Mouse (Mus musculus): Measurements from ENCODE around the gene Gm5617. TPM values are rescaled to one million over a fixed set of nuclear protein-coding genes. Genes with fewer than 3 reads are reported as not detected.
"Not testable (repeated sequence)": the region's sequence is repeated elsewhere in the genome, so short reads cannot be mapped to it uniquely, and the experiment has no call there.

Gm5617 gene
- polyA plus RNA-seq, 1 experiment from 2014 or later = 30.0 TPM

DNA sequence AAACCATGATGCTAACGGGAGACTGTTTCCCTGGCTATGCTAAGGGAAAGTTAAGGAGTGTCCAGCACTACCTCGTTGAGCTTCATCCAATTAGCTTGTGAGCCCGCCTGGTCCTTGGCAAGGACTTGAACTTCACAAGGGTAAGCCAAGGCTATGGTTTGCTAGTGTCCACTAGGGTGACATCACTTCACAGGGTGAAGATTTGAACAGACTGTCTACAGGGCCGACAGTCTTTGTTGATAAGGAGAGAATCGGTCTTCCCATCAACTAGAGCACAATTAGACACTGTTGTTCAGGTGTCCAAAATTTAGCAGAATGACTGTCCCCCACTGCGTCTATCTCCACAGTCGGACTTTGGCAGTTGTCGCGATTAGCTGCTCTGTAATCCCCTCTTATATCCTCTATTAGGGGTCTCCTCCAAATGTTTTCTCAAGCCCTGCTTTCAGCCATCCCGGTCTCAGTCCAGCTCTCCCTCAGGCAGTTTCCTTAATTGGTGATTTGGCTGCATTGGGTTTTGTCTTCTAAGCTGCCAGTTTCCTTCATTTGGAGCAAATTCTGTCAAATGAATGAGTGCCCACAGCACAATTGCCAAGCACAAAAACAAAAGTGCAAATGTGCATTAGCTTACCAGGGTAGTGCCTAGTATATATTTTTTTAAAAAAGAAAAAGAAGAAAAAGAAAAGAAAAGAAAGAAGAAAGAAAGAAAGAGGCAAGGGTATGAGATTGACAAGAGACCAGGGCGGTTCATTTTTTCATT is 21.6 kb downstream of the Gm5617 start:
- H3K4me2 ChIP-seq (ENCODE audit: low read depth, low read length) = no peak overlapping the region
- no peaks in the 10 kb centered on the region for H3K36me3 ChIP-seq (ENCODE audit: control insufficient read depth, insufficient read depth, low read length)
- H3K4me1 ChIP-seq (ENCODE audit: control insufficient read depth, insufficient read depth, low read length) = no peaks in the 10 kb centered on the region
- no peak overlapping the region for H3K4me3 ChIP-seq (ENCODE audit: low read length)
- 82% methylated on average over 11 of the region's 11 CpGs for WGBS
- no peaks in the 10 kb centered on the region for H3K27me3 ChIP-seq (replicated peaks; ENCODE audit: control insufficient read depth, insufficient read depth, low read length)
- H3K27ac ChIP-seq (ENCODE audit: low read length) = no peak overlapping the region
- H3K9me3 ChIP-seq (ENCODE audit: control insufficient read depth, low read length) = no peaks in the 10 kb centered on the region
- no peak for ATAC-seq
- H3K9ac ChIP-seq (ENCODE audit: low read depth, low read length) = no peak overlapping the region

DNA sequence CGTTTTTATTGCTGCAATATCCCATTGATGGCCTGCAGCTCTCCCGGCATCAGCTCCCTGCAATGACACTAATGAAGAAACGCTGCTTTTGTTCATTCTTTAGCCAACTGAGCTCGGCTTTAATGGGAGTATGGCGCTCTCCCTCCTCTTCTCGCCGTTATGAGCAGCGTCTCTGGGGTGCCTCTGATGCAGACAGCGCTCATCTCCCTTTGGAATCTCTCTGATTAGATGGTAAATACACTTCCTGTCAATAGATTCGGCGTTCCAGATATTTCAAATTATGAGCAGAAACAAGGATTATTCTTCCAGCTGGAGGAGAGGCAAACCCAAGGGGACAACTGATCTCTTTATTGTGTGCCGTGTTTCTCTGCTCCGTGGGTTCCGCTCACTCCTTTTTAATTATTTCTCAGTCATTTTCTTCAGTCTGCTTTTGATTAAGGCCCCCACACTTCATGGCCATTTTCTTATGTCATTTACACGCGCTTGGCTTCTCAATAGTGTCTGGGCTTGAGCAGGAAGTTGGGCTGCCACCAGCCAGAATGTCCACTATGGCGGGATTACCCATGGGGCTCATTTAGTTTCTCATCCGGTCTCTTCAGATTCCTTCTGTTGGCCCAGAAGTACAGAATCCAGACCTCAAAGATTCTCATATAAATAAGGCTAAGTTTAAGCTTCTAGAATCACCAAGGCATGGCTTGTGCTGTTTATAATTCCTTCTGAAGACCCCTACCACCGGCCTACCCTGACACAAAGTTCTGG is 22.3 kb downstream of the Gm5617 start:
- Histone ChIP-seq H3K27ac (ENCODE audit: low read length) (no peak overlapping the region), H3K4me3 (ENCODE audit: low read length) (no peak overlapping the region), H3K4me2 (ENCODE audit: low read depth, low read length) (no peak overlapping the region), H3K9ac (ENCODE audit: low read depth, low read length) (no peak overlapping the region), H3K27me3 (replicated peaks; ENCODE audit: control insufficient read depth, insufficient read depth, low read length) (no peaks in the 10 kb centered on the region), H3K36me3 (ENCODE audit: control insufficient read depth, insufficient read depth, low read length) (no peaks in the 10 kb centered on the region), H3K4me1 (ENCODE audit: control insufficient read depth, insufficient read depth, low read length) (no peaks in the 10 kb centered on the region), H3K9me3 (ENCODE audit: control insufficient read depth, low read length) (no peaks in the 10 kb centered on the region)
- ATAC-seq = no peak
- 69% methylated on average over 19 of the region's 19 CpGs for WGBS

- not testable (repeated sequence) for H3K4me3 ChIP-seq (ENCODE audit: low read length); H3K4me1 ChIP-seq (ENCODE audit: control insufficient read depth, insufficient read depth, low read length); H3K27ac ChIP-seq (ENCODE audit: low read length); H3K27me3 ChIP-seq (replicated peaks; ENCODE audit: control insufficient read depth, insufficient read depth, low read length); H3K36me3 ChIP-seq (ENCODE audit: control insufficient read depth, insufficient read depth, low read length); H3K9me3 ChIP-seq (ENCODE audit: control insufficient read depth, low read length); H3K9ac ChIP-seq (ENCODE audit: low read depth, low read length); ATAC-seq; H3K4me2 ChIP-seq (ENCODE audit: low read depth, low read length)
- WGBS = no CpG with 5 or more reads among the region's 7 CpGs
These were observed 25.2 kb downstream of the Gm5617 start for GRCm38 (mm10) chr9:48520405-48520804.

DNA sequence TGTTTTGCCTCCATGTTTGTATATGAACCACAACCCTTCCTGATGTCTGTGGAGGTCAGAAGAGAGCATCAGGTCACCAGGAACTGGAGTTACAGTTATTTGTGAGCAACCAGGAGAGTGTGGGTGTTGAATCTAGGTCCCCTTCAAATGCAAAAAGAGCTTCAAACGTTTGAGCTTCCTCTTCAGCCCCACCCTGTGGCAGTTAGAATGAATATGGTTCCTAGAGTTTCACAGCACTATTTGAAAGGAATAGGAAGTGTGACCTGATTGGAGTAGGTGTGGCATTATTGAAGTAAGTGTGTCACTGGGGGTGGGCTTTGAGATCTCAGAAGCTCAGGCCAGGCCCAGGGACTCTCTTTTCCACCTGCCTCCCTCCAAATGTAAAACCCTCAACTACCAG is 30.3 kb downstream of the Gm5617 start:
- H3K4me2 ChIP-seq (ENCODE audit: low read depth, low read length) = no peak overlapping the region
- no peaks in the 10 kb centered on the region for H3K36me3 ChIP-seq (ENCODE audit: control insufficient read depth, insufficient read depth, low read length)
- no peaks in the 10 kb centered on the region for H3K4me1 ChIP-seq (ENCODE audit: control insufficient read depth, insufficient read depth, low read length)
- no peaks in the 10 kb centered on the region for H3K9me3 ChIP-seq (ENCODE audit: control insufficient read depth, low read length)
- no peak overlapping the region for H3K27ac ChIP-seq (ENCODE audit: low read length)
- ATAC-seq = no peak
- H3K4me3 ChIP-seq (ENCODE audit: low read length) = no peak overlapping the region
- no peak overlapping the region for H3K9ac ChIP-seq (ENCODE audit: low read depth, low read length)
- no peaks in the 10 kb centered on the region for H3K27me3 ChIP-seq (replicated peaks; ENCODE audit: control insufficient read depth, insufficient read depth, low read length)
- WGBS = 16% methylated on average over 1 of the region's 1 CpGs

DNA sequence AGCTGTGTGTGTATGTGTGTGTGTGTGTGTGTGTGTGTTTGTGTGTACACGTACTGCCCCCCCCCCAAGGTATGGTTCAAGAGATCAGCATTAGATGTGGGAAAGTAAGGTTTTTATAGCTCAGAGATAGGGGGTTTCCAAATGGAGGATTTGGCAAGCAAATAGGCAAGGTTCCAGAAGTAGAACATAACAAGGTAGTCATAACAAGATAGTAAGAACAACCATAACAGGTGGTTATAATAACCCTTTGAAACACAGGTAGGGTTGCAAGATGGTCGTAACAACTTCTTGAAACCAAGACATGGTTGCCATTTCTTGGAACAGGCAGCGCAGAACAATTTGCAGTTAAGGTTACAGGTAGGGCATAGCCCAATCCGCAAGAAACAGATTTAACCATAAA is 31.3 kb downstream of the Gm5617 start:
- WGBS = 90% methylated on average over 4 of the region's 4 CpGs
- no peaks in the 10 kb centered on the region for H3K36me3 ChIP-seq (ENCODE audit: control insufficient read depth, insufficient read depth, low read length)
- no peak overlapping the region for H3K4me3 ChIP-seq (ENCODE audit: low read length)
- H3K9ac ChIP-seq (ENCODE audit: low read depth, low read length) = no peak overlapping the region
- no peak overlapping the region for H3K4me2 ChIP-seq (ENCODE audit: low read depth, low read length)
- no peak overlapping the region for H3K27ac ChIP-seq (ENCODE audit: low read length)
- H3K9me3 ChIP-seq (ENCODE audit: control insufficient read depth, low read length) = no peaks in the 10 kb centered on the region
- H3K27me3 ChIP-seq (replicated peaks; ENCODE audit: control insufficient read depth, insufficient read depth, low read length) = no peaks in the 10 kb centered on the region
- ATAC-seq = no peak
- H3K4me1 ChIP-seq (ENCODE audit: control insufficient read depth, insufficient read depth, low read length) = no peaks in the 10 kb centered on the region

DNA sequence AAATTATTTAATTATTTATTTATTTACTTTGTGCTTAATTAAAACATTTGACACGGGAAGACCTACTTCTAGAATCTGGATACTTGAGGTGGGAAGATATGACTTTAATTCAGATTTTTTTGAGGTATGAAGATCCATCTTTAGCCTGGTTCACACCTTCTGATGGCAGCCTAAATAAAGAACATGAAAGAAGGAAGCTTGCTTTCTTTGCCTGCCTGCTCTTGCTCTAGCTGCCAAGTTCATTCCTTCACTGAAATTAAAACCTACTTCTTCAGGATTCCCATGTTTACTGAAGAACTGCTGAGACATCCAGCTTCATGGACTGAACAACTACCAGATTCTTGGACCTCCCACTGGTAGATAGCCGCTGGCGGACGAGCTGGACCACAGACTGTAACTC is 36.1 kb downstream of the Gm5617 start:
- no peak for ATAC-seq
- Histone ChIP-seq H3K9me3 (ENCODE audit: control insufficient read depth, low read length) (no peaks in the 10 kb centered on the region), H3K4me1 (ENCODE audit: control insufficient read depth, insufficient read depth, low read length) (no peaks in the 10 kb centered on the region), H3K36me3 (ENCODE audit: control insufficient read depth, insufficient read depth, low read length) (no peaks in the 10 kb centered on the region), H3K27me3 (replicated peaks; ENCODE audit: control insufficient read depth, insufficient read depth, low read length) (no peaks in the 10 kb centered on the region), H3K27ac (ENCODE audit: low read length) (no peak overlapping the region), H3K4me2 (ENCODE audit: low read depth, low read length) (no peak overlapping the region), H3K4me3 (ENCODE audit: low read length) (no peak overlapping the region), H3K9ac (ENCODE audit: low read depth, low read length) (no peak overlapping the region)
- 83% methylated on average over 4 of the region's 4 CpGs for WGBS

DNA sequence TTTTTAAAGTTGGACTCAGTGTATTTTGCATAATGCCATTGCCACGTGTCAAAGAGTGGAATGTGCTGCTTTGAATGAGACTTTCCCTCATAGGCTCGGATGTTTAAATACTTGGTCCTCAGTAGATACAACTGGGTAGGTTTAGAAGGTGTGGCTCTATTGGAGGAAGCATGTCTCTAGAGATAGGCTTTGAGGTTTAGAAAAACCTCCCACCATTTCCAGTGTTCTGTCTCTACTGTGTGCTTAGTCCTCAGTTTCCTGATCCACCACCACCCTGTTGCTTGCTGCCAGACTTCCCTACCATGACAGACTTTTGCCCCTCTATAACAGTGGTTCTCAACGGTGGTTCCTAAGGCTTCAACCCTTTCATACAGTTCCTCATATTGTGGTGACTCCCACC is 37.0 kb downstream of the Gm5617 start:
- ATAC-seq = no peak
- 69% methylated on average over 3 of the region's 3 CpGs for WGBS
- Histone ChIP-seq H3K4me1 (ENCODE audit: control insufficient read depth, insufficient read depth, low read length) (no peaks in the 10 kb centered on the region), H3K9me3 (ENCODE audit: control insufficient read depth, low read length) (no peaks in the 10 kb centered on the region), H3K4me3 (ENCODE audit: low read length) (no peak overlapping the region), H3K27me3 (replicated peaks; ENCODE audit: control insufficient read depth, insufficient read depth, low read length) (no peaks in the 10 kb centered on the region), H3K9ac (ENCODE audit: low read depth, low read length) (no peak overlapping the region), H3K27ac (ENCODE audit: low read length) (no peak overlapping the region), H3K4me2 (ENCODE audit: low read depth, low read length) (no peak overlapping the region), H3K36me3 (ENCODE audit: control insufficient read depth, insufficient read depth, low read length) (no peaks in the 10 kb centered on the region)

- no peaks in the 10 kb centered on the region for H3K9me3 ChIP-seq (ENCODE audit: control insufficient read depth, low read length)
- ATAC-seq = no peak
- H3K4me3 ChIP-seq (ENCODE audit: low read length) = no peak overlapping the region
- no peak overlapping the region for H3K9ac ChIP-seq (ENCODE audit: low read depth, low read length)
- no peak overlapping the region for H3K27ac ChIP-seq (ENCODE audit: low read length)
- no peaks in the 10 kb centered on the region for H3K27me3 ChIP-seq (replicated peaks; ENCODE audit: control insufficient read depth, insufficient read depth, low read length)
- H3K36me3 ChIP-seq (ENCODE audit: control insufficient read depth, insufficient read depth, low read length) = no peaks in the 10 kb centered on the region
- 88% methylated on average over 2 of the region's 2 CpGs for WGBS
- no peaks in the 10 kb centered on the region for H3K4me1 ChIP-seq (ENCODE audit: control insufficient read depth, insufficient read depth, low read length)
- no peak overlapping the region for H3K4me2 ChIP-seq (ENCODE audit: low read depth, low read length)
These were observed 37.5 kb downstream of the Gm5617 start for GRCm38 (mm10) chr9:48532730-48533129.

- no peak overlapping the region for H3K4me2 ChIP-seq (ENCODE audit: low read depth, low read length)
- no peak overlapping the region for H3K27ac ChIP-seq (ENCODE audit: low read length)
- WGBS = 63% methylated on average over 1 of the region's 1 CpGs
- no peaks in the 10 kb centered on the region; the same call in 1 of the 2 replicates for H3K4me1 ChIP-seq (ENCODE audit: control insufficient read depth, insufficient read depth, low read length)
- ATAC-seq = no peak
- no peak overlapping the region for H3K4me3 ChIP-seq (ENCODE audit: low read length)
- H3K9me3 ChIP-seq (ENCODE audit: control insufficient read depth, low read length) = 0 out of 2 replicates have a peak, but pooled peaks cover 5% of the 10 kb centered on the region
- no peaks in the 10 kb centered on the region for H3K36me3 ChIP-seq (ENCODE audit: control insufficient read depth, insufficient read depth, low read length)
- H3K9ac ChIP-seq (ENCODE audit: low read depth, low read length) = no peak overlapping the region
- H3K27me3 ChIP-seq (replicated peaks; ENCODE audit: control insufficient read depth, insufficient read depth, low read length) = peaks cover 6% of the 10 kb centered on the region; the same call in 1 of the 2 replicates
These were observed 41.2 kb downstream of the Gm5617 start for GRCm38 (mm10) chr9:48536414-48536813.
